Mouse (Mus musculus): ENCODE results near the gene Ptma.

The Ptma gene

DNA sequence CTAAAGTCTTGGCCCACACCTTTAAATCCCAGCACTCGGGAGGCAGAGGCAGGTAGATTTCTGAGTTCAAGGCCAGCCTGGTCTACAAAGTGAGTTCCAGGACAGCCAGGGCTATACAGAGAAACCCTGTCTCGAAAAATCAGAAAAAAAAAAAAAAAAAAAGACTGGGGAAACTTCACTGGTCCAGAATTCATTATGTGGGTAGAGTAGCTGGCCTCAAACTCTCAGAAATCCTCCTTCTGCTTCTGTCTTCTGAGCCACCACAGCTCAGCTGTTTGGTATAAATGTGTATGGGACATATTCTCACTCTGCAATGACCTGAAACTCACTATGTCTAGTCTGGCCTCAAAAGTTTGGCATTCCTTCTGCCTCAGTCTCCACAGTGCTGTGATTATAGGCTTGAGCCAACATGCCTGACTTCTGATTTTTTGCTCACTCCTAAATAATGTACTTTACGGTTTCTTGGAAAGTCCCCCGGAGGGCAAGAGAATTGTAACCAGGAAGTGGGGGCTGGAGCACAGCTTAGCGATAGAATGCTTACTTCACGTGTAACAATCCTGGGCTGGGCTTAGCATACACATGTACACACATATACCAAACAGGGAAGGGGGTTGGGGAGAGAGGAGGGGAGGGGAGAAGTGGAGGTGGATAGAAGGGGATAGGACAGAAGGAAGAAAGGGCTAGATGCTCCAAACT, 10.7 kb upstream of the Ptma start:
- DNase-seq (ENCODE audit: low spot score in 2 of 2) = no peak

DNA sequence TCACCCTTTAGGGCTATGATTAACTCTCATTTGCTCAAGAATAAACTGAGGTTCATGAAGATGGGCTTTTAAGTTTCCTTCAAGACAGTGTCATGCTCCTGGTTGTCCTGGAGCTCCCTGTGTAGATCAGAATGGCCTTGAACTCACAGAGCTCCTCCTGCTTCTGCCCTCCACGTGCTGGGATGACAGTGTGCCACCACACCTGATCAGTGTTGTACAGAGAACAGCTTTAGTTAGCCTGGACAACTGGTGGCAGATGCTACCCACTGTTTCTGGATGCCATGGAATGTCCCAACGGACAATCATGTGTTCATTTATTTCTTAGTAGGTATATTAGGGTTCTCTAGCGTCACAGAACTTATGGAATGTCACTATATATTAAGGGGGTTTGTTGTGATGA, 9.4 kb upstream of the Ptma start:
- DNase-seq (ENCODE audit: low spot score in 2 of 2) = no peak

DNA sequence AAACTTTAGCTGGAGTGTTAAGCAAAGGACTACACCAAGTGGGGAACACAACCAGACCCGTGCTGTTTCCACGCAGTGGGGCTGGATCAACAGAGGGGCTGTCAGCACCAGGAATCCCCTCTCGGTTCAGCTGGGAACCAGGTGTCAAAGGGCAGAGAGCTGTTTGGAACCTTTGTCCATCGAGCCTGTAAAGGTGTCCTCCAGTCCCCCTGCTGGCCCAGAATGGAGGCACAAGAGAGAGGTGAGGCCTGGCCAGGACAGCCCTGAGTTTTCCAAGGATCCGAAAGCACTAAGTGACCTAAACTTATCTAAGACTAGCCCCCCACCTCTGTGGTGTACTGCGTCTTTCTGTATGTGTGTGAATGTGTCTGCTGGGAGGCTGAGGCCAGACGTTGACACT, 6.2 kb upstream of the Ptma start:
- no peak for DNase-seq (ENCODE audit: low spot score in 2 of 2)

DNA sequence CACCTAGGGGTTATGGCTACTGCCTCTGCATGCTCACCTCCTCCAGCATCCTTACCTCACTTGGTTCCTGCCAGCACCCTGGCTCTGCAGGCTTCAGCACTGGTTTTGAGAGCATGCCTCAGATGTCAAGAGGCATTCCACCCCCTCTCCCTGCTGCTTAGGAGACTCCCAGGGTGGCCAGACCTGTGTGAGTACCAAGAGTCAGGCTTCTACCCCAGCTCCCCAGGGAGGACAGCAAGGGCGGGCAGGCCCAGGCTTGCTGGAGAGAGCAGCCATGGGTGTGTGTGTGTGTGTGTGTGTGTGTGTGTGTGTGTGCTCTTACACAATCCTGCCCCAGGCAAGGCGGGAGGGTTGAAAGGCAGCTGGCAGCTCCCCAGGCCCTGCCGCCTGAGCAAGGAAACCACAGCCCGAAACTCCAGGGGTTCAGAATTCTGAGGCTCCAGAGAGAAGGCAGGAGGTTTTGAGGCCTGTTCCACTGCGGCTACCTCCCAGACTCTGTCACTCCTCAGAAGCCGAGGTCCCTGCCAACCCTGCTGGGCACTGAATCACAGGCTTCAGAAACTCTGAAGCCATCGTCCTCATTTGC, 4.1 kb upstream of the Ptma start:
- DNase-seq (ENCODE audit: low spot score in 2 of 2) = peak; percentile 71 to 85

DNA sequence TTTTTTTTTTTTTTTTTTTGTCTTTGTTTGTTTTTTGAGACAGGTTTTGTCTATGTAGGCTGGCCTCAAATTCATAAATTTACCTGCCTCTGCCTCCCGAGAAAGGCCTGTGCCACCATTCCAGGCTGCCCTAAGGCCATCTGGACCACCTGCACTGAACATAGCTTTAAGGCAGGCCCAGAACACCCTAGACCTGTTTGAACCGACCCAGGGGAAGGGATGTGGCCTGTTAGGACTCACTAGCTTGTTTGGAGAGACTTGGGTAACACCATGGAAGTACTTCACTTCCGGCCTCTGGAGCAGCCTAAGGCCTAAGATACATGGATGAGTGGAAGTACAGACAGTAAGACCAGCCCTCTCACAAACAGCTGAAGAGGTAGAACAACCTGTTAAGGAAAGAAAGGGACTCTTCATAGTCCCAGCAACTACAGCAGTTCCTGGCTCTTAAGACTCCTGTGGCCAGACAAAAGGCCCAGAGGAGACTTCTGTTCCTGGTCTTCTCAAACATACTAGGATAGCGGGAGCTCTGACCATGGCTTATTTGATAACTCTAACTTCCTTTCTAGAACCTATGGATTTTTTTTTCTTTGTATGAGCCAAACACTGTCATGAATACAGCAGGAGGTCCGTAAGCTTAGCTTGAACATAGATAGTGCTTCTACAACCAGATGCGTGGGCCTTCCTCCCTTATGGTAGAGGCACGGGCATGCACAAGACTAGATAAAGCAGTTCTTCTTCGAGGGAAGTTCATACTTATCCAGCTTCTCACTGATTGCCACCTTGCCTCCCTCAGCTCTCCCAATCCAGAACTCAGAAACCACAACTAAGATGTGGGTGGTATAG, 2.5 kb upstream of the Ptma start:
- DNase-seq (ENCODE audit: low spot score in 2 of 2) = no peak

DNA sequence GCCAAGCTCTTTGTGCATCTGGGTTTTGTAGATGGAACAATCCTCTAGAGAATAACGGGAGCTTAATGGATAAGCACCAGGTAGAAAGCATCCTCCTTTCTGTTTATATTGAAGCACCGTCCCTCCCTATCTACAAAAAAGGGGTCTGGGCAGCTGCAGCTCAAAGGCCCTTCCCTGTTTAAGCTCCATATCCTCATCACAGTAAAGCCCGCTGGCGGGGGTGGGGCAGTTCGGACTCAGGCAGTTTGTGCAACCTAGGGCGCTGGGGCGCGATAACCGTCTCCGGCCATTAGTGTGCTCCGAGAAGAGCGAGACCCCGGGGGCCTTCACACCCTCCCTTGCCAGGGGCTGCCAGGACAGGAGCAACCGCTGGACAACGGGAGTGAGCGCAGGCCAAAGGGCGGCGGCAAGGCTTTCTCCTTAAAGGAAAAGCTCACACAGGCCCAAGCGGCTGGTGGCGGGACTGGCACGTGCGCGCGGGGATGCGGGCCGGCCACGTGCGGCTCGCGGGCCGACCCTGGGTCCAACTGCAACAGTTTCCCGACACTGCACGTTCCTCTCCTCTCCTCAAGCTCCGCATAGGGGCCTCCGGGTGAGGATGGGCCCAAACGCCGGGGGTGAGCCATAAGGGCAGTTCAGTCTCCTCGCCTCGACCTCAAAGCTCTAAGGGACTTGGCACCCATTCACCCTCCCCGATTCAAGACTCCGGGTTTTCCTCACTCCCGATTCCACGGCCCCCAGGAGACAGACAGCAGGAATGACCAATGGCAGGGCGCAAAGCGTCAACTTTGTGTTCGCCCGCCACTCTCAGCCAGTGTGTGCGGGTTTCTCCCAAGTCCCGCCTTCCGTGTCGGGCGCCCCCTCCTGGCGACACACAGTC, 1.7 kb upstream of the Ptma start:
- peak; percentile 99 to 100 for DNase-seq (ENCODE audit: low spot score in 2 of 2)

DNA sequence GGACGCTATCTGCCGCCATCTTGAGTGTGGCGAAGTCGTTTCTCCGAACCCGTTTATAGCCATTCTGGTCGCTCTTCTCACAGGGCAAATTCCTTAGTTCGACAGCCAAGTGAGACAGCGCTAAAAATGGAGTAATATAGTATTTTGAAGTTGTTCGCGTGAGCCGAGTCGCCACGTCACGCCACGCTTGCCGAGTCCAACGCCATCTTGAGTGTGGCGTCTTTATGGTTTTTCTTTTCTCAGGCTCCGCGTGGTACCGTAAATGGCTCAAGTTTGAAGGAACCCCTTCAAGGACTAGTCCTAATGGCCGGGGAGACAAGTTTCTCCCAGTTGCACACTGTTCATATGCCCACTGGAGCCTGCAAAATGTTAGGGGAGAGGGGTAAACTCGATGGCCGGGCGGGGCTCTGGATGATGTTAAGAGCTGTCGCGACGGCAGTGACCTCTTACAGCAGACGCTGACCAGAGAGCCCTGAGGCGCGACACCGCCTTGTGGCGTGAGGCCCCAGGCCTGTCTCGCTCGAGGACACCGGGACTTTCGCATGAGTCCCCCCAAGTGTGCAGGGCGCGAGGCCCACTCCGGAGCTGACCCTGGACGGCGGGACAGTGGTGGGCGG, 919 bp upstream of the Ptma start:
- DNase-seq (ENCODE audit: low spot score in 2 of 2) = peak in 1 of 2 experiments; percentile 71

DNA sequence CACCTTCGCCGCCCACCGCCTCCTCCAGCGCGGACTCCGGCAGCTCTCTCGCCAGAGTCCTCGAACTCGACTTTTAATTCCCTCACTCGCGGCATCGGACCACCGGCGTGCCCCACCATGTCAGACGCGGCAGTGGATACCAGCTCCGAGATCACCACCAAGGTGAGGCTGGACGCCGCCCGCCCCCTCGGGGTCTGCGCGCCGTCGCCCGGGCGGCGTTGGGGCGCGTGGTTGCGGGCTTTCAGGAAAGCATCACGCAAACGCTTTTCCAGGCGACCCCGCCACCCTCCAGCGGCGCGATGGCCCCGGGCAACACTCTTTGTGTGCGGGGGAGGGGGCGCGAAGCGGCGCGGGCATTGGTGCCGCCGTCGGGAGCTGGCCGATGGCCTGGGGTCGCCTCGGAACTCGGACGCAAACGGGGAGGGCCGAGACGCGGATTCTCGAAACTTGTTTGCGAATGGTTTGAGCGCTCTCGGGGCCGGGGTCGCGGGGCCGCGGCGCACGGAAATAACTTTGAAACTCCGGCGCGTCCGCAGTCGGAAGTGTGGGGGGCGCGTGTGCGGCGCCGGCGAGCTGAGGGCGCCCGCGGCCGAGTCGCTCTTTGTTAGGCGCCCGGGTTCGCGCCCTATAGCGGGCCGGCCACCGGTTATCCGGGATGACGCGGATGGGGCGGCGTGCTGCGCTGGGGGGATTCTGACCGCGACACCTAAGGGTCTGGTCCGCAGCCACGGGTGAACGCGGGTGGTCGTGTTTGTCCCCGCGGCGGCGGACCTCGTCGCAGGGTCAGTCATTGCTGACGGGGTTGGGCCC, 468 bp downstream of the Ptma start:
- DNase-seq (ENCODE audit: low spot score in 2 of 2) = peak; percentile 28 to 36

DNA sequence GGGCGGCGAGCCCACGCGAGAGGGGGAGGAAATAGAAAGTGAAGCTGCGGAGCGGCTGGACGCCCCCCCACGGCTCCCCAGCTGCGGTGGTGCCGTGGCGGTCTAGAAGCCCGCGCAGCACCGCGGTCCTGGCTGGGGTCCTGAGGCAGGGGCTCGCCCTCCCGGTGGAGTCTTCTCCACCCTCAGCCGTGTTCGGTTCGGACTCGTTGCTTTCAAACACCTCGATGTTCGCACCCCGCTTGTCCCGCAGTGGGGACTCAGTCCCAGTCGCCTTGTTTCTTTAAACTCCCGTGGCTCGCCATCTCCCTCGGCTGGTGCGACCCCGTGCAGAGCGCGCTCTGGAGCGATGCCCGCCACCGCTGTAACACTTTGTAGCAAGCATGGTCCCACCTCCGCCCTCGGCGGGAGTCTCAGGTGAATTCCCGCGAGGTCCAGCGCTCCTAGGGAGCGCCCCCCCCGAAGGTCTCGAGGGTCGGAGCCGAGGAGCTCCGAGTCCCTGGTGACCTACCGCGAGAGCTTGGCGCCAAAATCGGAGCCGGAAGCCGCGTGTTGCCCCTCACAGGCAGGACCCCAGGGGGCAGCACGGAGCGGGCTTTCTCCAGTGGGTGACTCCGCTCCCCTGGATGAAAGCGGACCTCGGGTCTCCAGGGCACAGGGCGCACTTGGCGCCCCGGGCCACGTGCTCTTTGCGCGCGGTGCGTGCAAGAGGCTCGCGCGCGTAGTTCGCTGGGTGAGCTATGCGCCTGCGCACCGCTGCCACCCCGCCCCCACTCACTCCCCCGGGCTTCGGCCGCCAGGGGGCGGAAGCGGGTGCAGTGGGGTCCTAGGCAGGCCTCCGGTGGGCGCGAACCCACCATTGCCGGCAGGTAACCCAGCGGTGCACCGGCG, 1.3 kb downstream of the Ptma start:
- DNase-seq (ENCODE audit: low spot score in 2 of 2) = peak; percentile 88 to 94

DNA sequence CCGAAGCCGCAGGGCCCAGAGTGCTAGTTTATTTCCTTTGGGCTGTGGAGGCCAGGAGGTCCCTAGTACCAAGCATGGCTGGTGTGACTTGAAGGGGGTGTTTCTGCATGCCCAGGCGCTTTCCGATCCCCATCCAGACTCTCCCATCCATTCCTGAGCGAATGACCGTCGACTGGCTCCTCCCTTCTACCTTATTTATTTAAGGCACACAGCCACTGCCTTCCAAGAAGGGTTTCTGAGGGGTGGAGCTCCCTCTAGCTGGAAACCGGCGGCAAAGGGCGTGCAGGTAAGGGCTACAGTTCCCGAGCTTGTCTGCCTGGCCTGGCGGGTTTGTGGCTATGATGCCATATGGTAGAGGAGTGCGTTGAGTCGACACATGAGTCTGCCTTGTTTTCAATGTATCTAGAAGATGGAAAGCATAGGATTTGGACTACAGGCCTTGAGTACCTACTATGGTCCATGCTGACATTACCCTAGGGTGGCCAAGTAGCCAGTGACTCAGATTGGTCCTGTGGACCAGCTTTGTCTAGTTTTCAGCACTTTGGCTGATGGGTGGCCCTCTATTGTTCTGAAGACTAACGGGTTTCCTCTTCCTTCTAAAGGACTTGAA, 2.1 kb downstream of the Ptma start:
- peak; percentile 70 to 80 for DNase-seq (ENCODE audit: low spot score in 2 of 2)

DNA sequence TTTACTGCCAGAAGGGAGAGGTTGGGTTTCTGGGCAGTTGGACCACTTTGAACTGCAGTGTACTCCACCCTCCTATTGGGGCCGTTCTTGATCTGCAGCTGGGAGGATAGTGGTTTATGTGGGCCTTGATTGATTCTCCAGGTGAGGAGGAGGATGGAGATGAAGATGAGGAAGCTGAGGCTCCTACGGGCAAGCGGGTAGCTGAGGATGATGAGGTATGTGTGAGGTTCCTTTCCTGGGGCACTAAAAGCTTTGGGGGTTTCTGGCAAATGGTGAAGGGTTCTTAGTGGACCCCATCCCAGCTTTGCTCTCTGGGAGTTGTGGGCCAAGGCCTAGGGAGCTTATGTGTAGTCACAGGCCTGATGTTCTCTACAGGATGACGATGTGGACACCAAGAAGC, 3.1 kb downstream of the Ptma start:
- no peak for DNase-seq (ENCODE audit: low spot score in 2 of 2)

DNA sequence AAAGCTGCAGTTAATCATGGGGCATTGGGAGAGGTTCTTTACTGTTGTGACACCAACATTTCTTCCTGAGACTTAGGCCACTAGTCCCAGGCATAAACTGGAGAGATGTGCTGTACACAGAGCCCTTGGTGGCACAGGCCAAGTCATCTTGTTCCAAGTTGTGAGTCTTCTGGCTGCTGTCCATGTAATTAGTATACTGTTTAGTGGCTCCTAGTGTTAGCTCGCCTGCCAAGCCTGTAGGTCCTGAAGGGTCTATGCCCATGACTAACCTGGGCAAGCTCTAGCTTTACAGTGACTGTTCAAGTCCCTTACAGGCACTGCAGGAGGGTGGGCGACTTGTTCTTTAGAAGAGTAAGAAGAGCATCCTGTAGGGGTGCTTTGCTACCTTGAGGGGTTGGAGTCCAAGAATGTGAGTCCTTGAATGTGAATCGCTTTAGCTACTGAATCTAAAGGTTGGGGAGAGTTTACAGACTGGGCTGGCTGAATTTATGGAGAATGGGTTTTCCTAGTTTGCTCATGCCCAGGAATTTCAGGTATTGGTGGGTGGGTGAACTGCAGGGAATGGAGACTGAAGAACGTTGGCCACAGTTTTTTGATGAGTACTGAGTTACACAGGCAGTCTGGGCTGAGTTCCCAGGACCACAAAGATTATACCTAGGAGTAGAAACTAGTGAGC, 4.5 kb downstream of the Ptma start:
- no peak for DNase-seq (ENCODE audit: low spot score in 2 of 2)

DNA sequence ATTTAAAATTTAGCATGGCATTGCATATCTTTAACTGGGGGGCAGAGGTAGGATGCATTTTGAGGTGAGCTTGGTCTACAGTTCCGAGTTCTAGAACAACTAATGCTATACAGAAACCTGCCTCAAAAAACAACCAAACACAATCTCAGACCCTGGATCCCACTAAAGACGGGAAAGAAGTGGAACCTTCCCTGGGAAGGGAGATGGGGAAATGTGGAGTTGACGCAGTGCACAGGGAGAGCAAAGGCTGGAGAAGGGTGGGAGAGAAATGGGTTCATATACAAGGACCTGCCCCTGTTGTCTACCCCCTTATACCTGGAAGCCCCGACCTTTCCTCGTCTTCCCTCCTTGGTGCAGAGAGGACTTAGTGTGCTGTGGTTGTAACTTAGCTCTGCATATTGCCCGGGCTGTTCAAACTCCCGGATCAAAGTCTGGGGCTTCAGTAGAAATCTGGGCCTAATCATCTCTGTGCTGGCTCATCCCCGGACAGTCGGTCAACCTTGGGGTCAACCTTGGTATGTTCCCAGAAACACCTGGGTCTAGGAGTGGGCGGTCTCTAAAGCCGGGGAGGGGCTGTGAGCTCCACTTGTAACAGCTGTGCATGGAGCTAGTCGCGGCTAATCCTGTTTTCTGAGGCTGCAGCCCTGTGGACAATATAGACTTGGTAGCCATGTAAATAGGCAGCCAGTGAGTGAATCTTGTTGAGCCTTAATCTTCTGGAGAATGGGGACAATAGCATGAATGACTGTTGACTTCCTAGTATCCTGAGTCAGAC, 5.2 kb downstream of the Ptma start:
- no peak for DNase-seq (ENCODE audit: low spot score in 2 of 2)

DNA sequence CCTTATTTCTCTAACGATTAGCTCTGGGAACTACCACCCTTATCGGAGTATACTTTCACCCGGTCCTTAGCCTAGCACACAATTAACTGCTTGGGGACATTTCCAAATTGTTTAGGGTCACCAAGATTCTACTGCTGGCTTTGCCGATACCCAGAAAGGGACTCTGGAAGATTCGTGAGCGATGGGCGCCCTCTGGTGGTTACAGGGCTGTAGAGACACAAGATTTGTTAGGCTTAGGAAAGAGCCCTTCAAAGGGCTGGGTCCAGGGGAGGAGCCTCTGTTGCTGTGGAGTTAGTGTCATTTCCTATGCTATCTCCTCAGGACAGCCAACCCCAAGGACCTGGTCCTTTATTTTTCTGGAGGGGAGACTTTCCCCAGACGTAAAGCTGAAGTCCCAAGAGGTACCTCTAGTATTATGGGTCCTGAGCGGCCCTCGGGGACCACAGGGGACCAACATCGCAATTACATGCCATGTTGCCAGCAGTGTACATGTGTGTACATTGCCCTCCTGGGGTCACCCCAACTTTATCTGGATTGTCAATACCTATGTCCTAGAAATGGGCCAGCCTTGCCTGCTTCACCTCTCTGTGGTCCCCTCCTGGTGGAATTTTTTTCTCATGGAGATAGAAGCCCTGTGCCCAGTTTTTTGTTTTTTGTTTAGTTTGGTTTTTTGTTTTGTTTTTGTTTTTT, 6.0 kb downstream of the Ptma start:
- peak; percentile 90 to 93 for DNase-seq (ENCODE audit: low spot score in 2 of 2)

DNA sequence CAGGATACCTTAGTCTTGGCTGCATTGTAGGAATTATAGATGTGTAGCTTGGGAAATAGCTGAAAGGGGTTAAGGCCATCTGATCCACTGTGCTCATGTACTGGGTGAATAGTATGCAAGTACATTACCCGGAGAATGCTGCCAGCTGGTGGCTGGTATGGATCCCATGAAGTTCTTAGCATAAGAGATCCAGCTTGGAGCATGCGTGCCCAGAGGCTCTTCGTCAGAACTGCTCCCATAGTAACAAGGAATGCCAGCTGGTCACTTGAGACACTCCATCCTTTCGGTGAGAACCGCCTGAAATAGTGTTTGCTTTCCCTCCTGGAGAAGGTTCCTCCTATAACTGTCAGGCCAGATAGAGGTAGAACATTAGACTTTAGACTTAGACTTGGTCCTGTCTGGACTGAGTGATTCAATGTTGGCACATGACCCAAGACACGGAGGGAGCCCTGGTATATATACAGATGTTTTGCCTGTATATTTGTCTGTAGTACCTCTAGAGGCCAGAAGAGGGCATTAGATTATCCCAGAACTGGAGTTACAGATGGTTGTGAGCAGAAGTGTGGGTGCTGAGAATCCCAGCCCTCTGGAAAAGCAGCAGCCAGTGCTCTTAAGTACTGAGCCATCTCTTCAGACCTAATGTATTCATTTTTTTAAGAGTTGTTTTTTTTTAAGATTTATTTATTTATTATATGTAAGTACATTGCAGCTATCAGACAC, 7.0 kb downstream of the Ptma start:
- DNase-seq (ENCODE audit: low spot score in 2 of 2) = no peak

DNA sequence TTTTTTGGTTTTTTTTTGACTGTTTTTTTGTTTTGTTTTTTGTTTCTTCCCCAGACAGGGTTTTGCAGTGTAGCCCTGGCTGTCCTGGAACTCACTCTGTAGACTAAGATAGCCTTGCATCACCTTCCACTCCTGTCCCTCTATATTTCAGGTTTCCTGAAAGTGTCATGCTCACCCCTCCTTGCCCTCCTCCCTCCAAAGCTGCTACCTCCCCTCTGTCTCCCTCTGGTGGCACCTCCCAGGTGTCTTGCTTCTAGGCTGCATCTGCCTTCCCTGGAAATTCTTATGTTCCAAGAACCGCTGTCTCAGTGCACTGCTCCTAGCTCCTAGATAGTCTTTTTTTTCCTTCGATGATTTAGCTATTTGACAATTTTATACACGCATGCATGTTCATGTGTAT, 11.9 kb downstream of the Ptma start:
- DNase-seq (ENCODE audit: low spot score in 2 of 2) = no peak

All from urinary bladder, postnatal 36 days (tissue).